Mouse (Mus musculus) v-Abl transformed pro-B cells (cell line): Measurements from ENCODE around the gene Mta2.

ENCODE experiments used
- in situ Hi-C, 2 experiments: fragments of 400-800 bp; cut with MboI; formaldehyde crosslinking; loops; one replicate each; pipeline ENCODE4 v1.15.1; 2025; ENCODE audit not compliant: unreplicated experiment in 2 of 2

Mta2 gene

GRCm38 (mm10) chr19:8941515-8942217 is at the start of gene Mta2:
Gene Mta2, plus strand, starts transcription at chr19:8941875.
- in situ Hi-C loops = loop anchor here in 1 of 2 experiments (25.0 kb wide), 1 partner anchor 204 kb away; the partner anchor contains the start of genes 1700092M07Rik, Stx5a and Wdr74

- in situ Hi-C loops = loop anchor here in 1 of 2 experiments (25.0 kb wide), 1 partner anchor 1406 kb away; the partner anchor contains the start of genes Atl3 and Rtn3
Observed at GRCm38 (mm10) chr19:8892829-8893766, 48.6 kb upstream of the Mta2 start, which contains the start of gene Ints5. Gene Ints5, plus strand, starts transcription at chr19:8893005.

GRCm38 (mm10) chr19:8895397-8895960 is 46.2 kb upstream of the Mta2 start:
- in situ Hi-C loops = loop anchor here in 1 of 2 experiments (25.0 kb wide), 1 partner anchor 1408 kb away; the partner anchor contains the start of genes Atl3 and Rtn3

GRCm38 (mm10) chr19:8896231-8896630 is 45.4 kb upstream of the Mta2 start:
- in situ Hi-C loops = loop anchor here in 1 of 2 experiments (25.0 kb wide), 1 partner anchor 1409 kb away; the partner anchor contains the start of genes Atl3 and Rtn3

GRCm38 (mm10) chr19:8897211-8897864 is 44.3 kb upstream of the Mta2 start:
- in situ Hi-C loops = loop anchor here in 1 of 2 experiments (25.0 kb wide), 1 partner anchor 1410 kb away; the partner anchor contains the start of genes Atl3 and Rtn3

GRCm38 (mm10) chr19:8897865-8898495 is 43.7 kb upstream of the Mta2 start, which contains the start of gene Ganab:
Gene Ganab, plus strand, starts transcription at chr19:8898071.
- in situ Hi-C loops = loop anchor here in 1 of 2 experiments (25.0 kb wide), 1 partner anchor 1411 kb away; the partner anchor contains the start of genes Atl3 and Rtn3

- in situ Hi-C loops = loop anchor here in 1 of 2 experiments (25.0 kb wide), 1 partner anchor 1411 kb away; the partner anchor contains the start of genes Atl3 and Rtn3
Observed at GRCm38 (mm10) chr19:8898576-8898975, 43.1 kb upstream of the Mta2 start.

GRCm38 (mm10) chr19:8899079-8899478 is 42.6 kb upstream of the Mta2 start:
- in situ Hi-C loops = loop anchor here in 1 of 2 experiments (25.0 kb wide), 1 partner anchor 1412 kb away; the partner anchor contains the start of genes Atl3 and Rtn3

GRCm38 (mm10) chr19:8903412-8903811 is 38.3 kb upstream of the Mta2 start:
- in situ Hi-C loops = no loop called here

GRCm38 (mm10) chr19:8908531-8908930 is 33.1 kb upstream of the Mta2 start:
- in situ Hi-C loops = no loop called here

- in situ Hi-C loops = no loop called here
Observed at GRCm38 (mm10) chr19:8911810-8912209, 29.9 kb upstream of the Mta2 start.

GRCm38 (mm10) chr19:8914212-8914611 is 27.5 kb upstream of the Mta2 start:
- in situ Hi-C loops = no loop called here

GRCm38 (mm10) chr19:8919000-8919399 is 22.7 kb upstream of the Mta2 start:
- in situ Hi-C loops = no loop called here

- in situ Hi-C loops = no loop called here
Observed at GRCm38 (mm10) chr19:8919684-8920072, 22.0 kb upstream of the Mta2 start.

- in situ Hi-C loops = no loop called here
Observed at GRCm38 (mm10) chr19:8920073-8920736, 21.5 kb upstream of the Mta2 start, which contains the start of gene B3gat3. Gene B3gat3, plus strand, starts transcription at chr19:8920374.

- in situ Hi-C loops = no loop called here
Observed at GRCm38 (mm10) chr19:8920836-8921291, 20.8 kb upstream of the Mta2 start.

GRCm38 (mm10) chr19:8921741-8922140 is 19.9 kb upstream of the Mta2 start:
- in situ Hi-C loops = no loop called here

GRCm38 (mm10) chr19:8926766-8927165 is 14.9 kb upstream of the Mta2 start:
- in situ Hi-C loops = loop anchor here in 1 of 2 experiments (25.0 kb wide), 1 partner anchor 189 kb away; the partner anchor contains the start of genes 1700092M07Rik, Stx5a and Wdr74
